Mouse (Mus musculus) intestine, embryonic 15.5 days (tissue): ENCODE results near the gene Mthfd1l. TPM values are rescaled to one million over a fixed set of nuclear protein-coding genes. Genes with fewer than 3 reads are reported as not detected.
A peak's percentile ranks its signal among the peaks of the same experiment; 100 is the strongest.

Experiments used
- ATAC-seq: fragments of 200-750 bp; cut with Nextera tagmentation; 2 replicates; pipeline ENCODE4 v1.8.0; 2017; ENCODE audit warnings: moderate TSS enrichment, moderate library complexity
- H3K27ac ChIP-seq: fragments of 300-500 bp; sonication (generic); 2 replicates; pipeline ENCODE4 v1.5.1; 2015; ENCODE audit warnings: mild to moderate bottlenecking, inconsistent platforms
- H3K27me3 ChIP-seq: fragments of 300-500 bp; sonication (generic); replicated peaks from 2 replicates; pipeline ENCODE4 v1.6.1; 2015; ENCODE audit warnings: inconsistent platforms
- H3K36me3 ChIP-seq: fragments of 300-500 bp; sonication (generic); 2 replicates; pipeline ENCODE4 v1.6.1; 2015; ENCODE audit warnings: inconsistent platforms
- H3K4me1 ChIP-seq: fragments of 300-500 bp; sonication (generic); replicated peaks from 2 replicates; pipeline ENCODE4 v1.6.1; 2015; ENCODE audit warnings: inconsistent platforms
- H3K4me2 ChIP-seq: fragments of 300-500 bp; sonication (generic); replicated peaks from 2 replicates; pipeline ENCODE4 v1.6.1; 2015; ENCODE audit warnings: mild to moderate bottlenecking, inconsistent platforms
- H3K4me3 ChIP-seq: fragments of 300-500 bp; sonication (generic); replicated peaks from 2 replicates; pipeline ENCODE4 v1.5.1; 2015; ENCODE audit warnings: inconsistent platforms
- H3K9ac ChIP-seq: fragments of 300-500 bp; sonication (generic); 2 replicates; pipeline ENCODE4 v1.6.1; 2015; ENCODE audit warnings: inconsistent platforms
- H3K9me3 ChIP-seq: fragments of 300-500 bp; sonication (generic); 2 replicates; pipeline ENCODE4 v1.6.1; 2016; ENCODE audit warnings: inconsistent platforms
- WGBS: fragments of 180-500 bp; shearing (Covaris S2); methylation state at CpG from one replicate; pipeline ENCODE4 v1.1.7; 2015; 5-methylcytosine and 5-hydroxymethylcytosine counted together
- polyA plus RNA-seq: library from polyadenylated mRNA; unstranded; fragments of >200 nt; fragmentation: Nextera tagmentation; extraction: Ambion mirVana; gene quantifications from 2 replicates; pipeline ENCODE4 v1.2.1, GENCODE M21; 2015

Mthfd1l gene
- polyA plus RNA-seq, 1 experiment from 2014 or later, result 21.7 TPM

GRCm38 (mm10) chr10:3947346-3947745, 25.6 kb upstream of the Mthfd1l start:
- no peaks in the 10 kb centered on the region for H3K36me3 ChIP-seq
- no peaks in the 10 kb centered on the region for H3K4me1 ChIP-seq
- 93% methylated on average over 7 of the region's 7 CpGs for WGBS
- no peak overlapping the region for H3K27ac ChIP-seq
- H3K4me3 ChIP-seq, result no peak overlapping the region
- H3K4me2 ChIP-seq, result no peak overlapping the region
- H3K9me3 ChIP-seq, result no peaks in the 10 kb centered on the region
- no peaks in the 10 kb centered on the region for H3K27me3 ChIP-seq
- no peak for ATAC-seq
- H3K9ac ChIP-seq, result no peak overlapping the region

GRCm38 (mm10) chr10:3949306-3949705, 23.6 kb upstream of the Mthfd1l start:
- 84% methylated on average over 6 of the region's 6 CpGs for WGBS
- Histone ChIP-seq H3K27me3 (no peaks in the 10 kb centered on the region), H3K9ac (no peak overlapping the region), H3K4me3 (no peak overlapping the region), H3K36me3 (no peaks in the 10 kb centered on the region), H3K4me2 (no peak overlapping the region), H3K27ac (no peak overlapping the region), H3K9me3 (no peaks in the 10 kb centered on the region), H3K4me1 (no peaks in the 10 kb centered on the region)
- ATAC-seq, result no peak

- no peaks in the 10 kb centered on the region for H3K9me3 ChIP-seq
- no peak for ATAC-seq
- no peaks in the 10 kb centered on the region for H3K27me3 ChIP-seq
- H3K4me2 ChIP-seq, result no peak overlapping the region
- no peaks in the 10 kb centered on the region for H3K4me1 ChIP-seq
- 86% methylated on average over 22 of the region's 22 CpGs for WGBS
- 0 out of 2 replicates have a peak, but pooled peaks cover 8% of the 10 kb centered on the region for H3K36me3 ChIP-seq
- no peak overlapping the region for H3K9ac ChIP-seq
- no peak overlapping the region for H3K4me3 ChIP-seq
- no peak overlapping the region for H3K27ac ChIP-seq
Observed at GRCm38 (mm10) chr10:3956471-3956870, 16.4 kb upstream of the Mthfd1l start.

GRCm38 (mm10) chr10:3958591-3958990, 14.3 kb upstream of the Mthfd1l start:
- Histone ChIP-seq H3K4me2 (no peak overlapping the region), H3K27me3 (no peaks in the 10 kb centered on the region), H3K9ac (no peak overlapping the region), H3K4me3 (no peak overlapping the region), H3K27ac (no peak overlapping the region), H3K4me1 (no peaks in the 10 kb centered on the region), H3K36me3 (0 out of 2 replicates have a peak, but pooled peaks cover 8% of the 10 kb centered on the region), H3K9me3 (no peaks in the 10 kb centered on the region)
- 74% methylated on average over 5 of the region's 5 CpGs for WGBS
- ATAC-seq, result no peak

- Histone ChIP-seq H3K9ac (no peak overlapping the region), H3K4me3 (no peak overlapping the region), H3K36me3 (no peaks in the 10 kb centered on the region), H3K27me3 (no peaks in the 10 kb centered on the region), H3K4me2 (no peak overlapping the region), H3K27ac (no peak overlapping the region), H3K4me1 (peaks cover 7% of the 10 kb centered on the region; the same call in 1 of the 2 replicates), H3K9me3 (no peaks in the 10 kb centered on the region)
- 33% methylated on average over 3 of the region's 3 CpGs for WGBS
- no peak for ATAC-seq
Observed at GRCm38 (mm10) chr10:3969026-3969425, 3.9 kb upstream of the Mthfd1l start.

GRCm38 (mm10) chr10:3972237-3972636, 681 bp upstream of the Mthfd1l start:
- H3K4me3 ChIP-seq, result no peak overlapping the region; the same call in 1 of the 2 replicates
- no peak overlapping the region for H3K9ac ChIP-seq
- no peaks in the 10 kb centered on the region for H3K36me3 ChIP-seq
- no peak overlapping the region for H3K27ac ChIP-seq
- no peaks in the 10 kb centered on the region for H3K27me3 ChIP-seq
- H3K9me3 ChIP-seq, result no peaks in the 10 kb centered on the region
- WGBS, result 88% methylated on average over 9 of the region's 9 CpGs
- H3K4me2 ChIP-seq, result peak overlapping the region; percentile 87
- peaks cover 17% of the 10 kb centered on the region for H3K4me1 ChIP-seq
- no peak for ATAC-seq

- H3K27me3 ChIP-seq, result no peaks in the 10 kb centered on the region
- H3K27ac ChIP-seq, result peak overlapping the region; percentile 97
- peaks cover 17% of the 10 kb centered on the region for H3K4me1 ChIP-seq
- H3K4me3 ChIP-seq, result peak overlapping the region; percentile 75
- H3K4me2 ChIP-seq, result peak overlapping the region; percentile 87
- H3K9ac ChIP-seq, result peak overlapping the region; percentile 89
- under 1% methylated on average over 39 of the region's 39 CpGs for WGBS
- H3K9me3 ChIP-seq, result no peaks in the 10 kb centered on the region
- peak; percentile 89 for ATAC-seq
- no peaks in the 10 kb centered on the region for H3K36me3 ChIP-seq
Observed at GRCm38 (mm10) chr10:3973589-3974070, 712 bp downstream of the Mthfd1l start.

GRCm38 (mm10) chr10:3974380-3974779, 1.5 kb downstream of the Mthfd1l start:
- Histone ChIP-seq H3K4me1 (peaks cover 15% of the 10 kb centered on the region), H3K36me3 (peaks cover 5% of the 10 kb centered on the region; the same call in 1 of the 2 replicates), H3K9ac (no peak overlapping the region), H3K27me3 (no peaks in the 10 kb centered on the region), H3K9me3 (no peaks in the 10 kb centered on the region), H3K27ac (no peak overlapping the region), H3K4me3 (no peak overlapping the region), H3K4me2 (no peak overlapping the region)
- 76% methylated on average over 3 of the region's 3 CpGs for WGBS
- no peak for ATAC-seq

GRCm38 (mm10) chr10:3975898-3976622, 3.1 kb downstream of the Mthfd1l start:
- Histone ChIP-seq H3K4me3 (no peak overlapping the region), H3K27me3 (no peaks in the 10 kb centered on the region), H3K4me2 (0 out of 2 replicates have a peak overlapping the region, but pooled peaks have one; percentile 7), H3K36me3 (peaks cover 11% of the 10 kb centered on the region; the same call in 1 of the 2 replicates), H3K4me1 (peaks cover 15% of the 10 kb centered on the region), H3K9ac (no peak overlapping the region), H3K9me3 (no peaks in the 10 kb centered on the region), H3K27ac (peak overlapping the region; percentile 45)
- WGBS, result 29% methylated on average over 6 of the region's 6 CpGs
- ATAC-seq, result peak; percentile 21; the same call in 1 of the 2 replicates

GRCm38 (mm10) chr10:3976623-3977010, 3.7 kb downstream of the Mthfd1l start:
- no peak overlapping the region for H3K4me3 ChIP-seq
- WGBS, result 80% methylated on average over 4 of the region's 4 CpGs
- H3K9me3 ChIP-seq, result no peaks in the 10 kb centered on the region
- H3K4me1 ChIP-seq, result peaks cover 15% of the 10 kb centered on the region
- H3K27ac ChIP-seq, result no peak overlapping the region
- H3K4me2 ChIP-seq, result no peak overlapping the region
- ATAC-seq, result no peak
- H3K9ac ChIP-seq, result no peak overlapping the region
- no peaks in the 10 kb centered on the region for H3K27me3 ChIP-seq
- peaks cover 11% of the 10 kb centered on the region; the same call in 1 of the 2 replicates for H3K36me3 ChIP-seq

- H3K9me3 ChIP-seq, result no peaks in the 10 kb centered on the region
- 49% methylated on average over 3 of the region's 3 CpGs for WGBS
- H3K36me3 ChIP-seq, result peaks cover 11% of the 10 kb centered on the region; the same call in 1 of the 2 replicates
- H3K4me2 ChIP-seq, result no peak overlapping the region
- no peak overlapping the region for H3K27ac ChIP-seq
- no peaks in the 10 kb centered on the region for H3K27me3 ChIP-seq
- H3K9ac ChIP-seq, result no peak overlapping the region
- H3K4me3 ChIP-seq, result no peak overlapping the region
- ATAC-seq, result peak; percentile 74
- peaks cover 10% of the 10 kb centered on the region for H3K4me1 ChIP-seq
Observed at GRCm38 (mm10) chr10:3978326-3978725, 5.4 kb downstream of the Mthfd1l start.

GRCm38 (mm10) chr10:3978792-3979488, 6.0 kb downstream of the Mthfd1l start:
- H3K9ac ChIP-seq, result no peak overlapping the region
- no peak overlapping the region for H3K4me2 ChIP-seq
- no peak overlapping the region for H3K27ac ChIP-seq
- no peak overlapping the region for H3K4me3 ChIP-seq
- no peaks in the 10 kb centered on the region for H3K9me3 ChIP-seq
- no peaks in the 10 kb centered on the region for H3K27me3 ChIP-seq
- WGBS, result 76% methylated on average over 5 of the region's 5 CpGs
- no peak; the same call in 1 of the 2 replicates for ATAC-seq
- peaks cover 10% of the 10 kb centered on the region for H3K4me1 ChIP-seq
- peaks cover 11% of the 10 kb centered on the region; the same call in 1 of the 2 replicates for H3K36me3 ChIP-seq
